Mouse (Mus musculus) cerebellum, adult 2 months (tissue): ENCODE measurements around the gene Ftsj1. TPM values are rescaled to one million over a fixed set of nuclear protein-coding genes. Genes with fewer than 3 reads are reported as not detected.

ENCODE experiments used
- DNase-seq, 2 experiments: peaks; one replicate each; pipeline ENCODE4 v3.0.0; 2021
- H3K27ac ChIP-seq: fragments of 200-500 bp; 2 replicates; pipeline ENCODE4 v1.5.1; 2012; ENCODE audit warnings: low read length, control low read depth, inconsistent platforms; ENCODE audit not compliant: insufficient read depth
- H3K27me3 ChIP-seq: fragments of 200-500 bp; 2 replicates; pipeline ENCODE4 v1.6.1; 2012; ENCODE audit warnings: inconsistent platforms, mild to moderate bottlenecking, low read length, moderate library complexity; ENCODE audit not compliant: control insufficient read depth, insufficient read depth
- H3K4me1 ChIP-seq: fragments of 200-500 bp; 2 replicates; pipeline ENCODE4 v1.6.1; 2011; ENCODE audit warnings: low read length; ENCODE audit not compliant: control insufficient read depth, insufficient read depth
- H3K4me3 ChIP-seq: fragments of 200-500 bp; replicated peaks from 2 replicates; pipeline ENCODE3; 2011; ENCODE audit warnings: mild to moderate bottlenecking, low read depth, low read length, control low read depth; ENCODE audit not compliant: insufficient read depth
- CTCF ChIP-seq: fragments of 200-500 bp; IDR thresholded peaks from 2 replicates; pipeline ENCODE4 v1.5.1; 2011; ENCODE audit warnings: low read depth, mild to moderate bottlenecking, control low read depth, low read length, moderate library complexity, borderline replicate concordance; ENCODE audit not compliant: insufficient read depth
- POLR2A ChIP-seq: fragments of 200-500 bp; IDR thresholded peaks from 2 replicates; pipeline ENCODE4 v1.6.1; 2011; ENCODE audit warnings: low read length, control low read depth, borderline replicate concordance; ENCODE audit not compliant: insufficient read depth
- WGBS: fragments of 180-500 bp; shearing (Covaris S2); methylation state at CpG from one replicate; pipeline ENCODE4 v1.1.7; 2018; 5-methylcytosine and 5-hydroxymethylcytosine counted together
- polyA plus RNA-seq: library from polyadenylated mRNA; depleted of rRNA; stranded (reverse); fragments of >200 nt; gene quantifications from 2 replicates; pipeline ENCODE4 v1.2.3, GENCODE M21; 2012

Ftsj1 gene
- polyA plus RNA-seq, 1 experiment = 45.9 TPM

DNA sequence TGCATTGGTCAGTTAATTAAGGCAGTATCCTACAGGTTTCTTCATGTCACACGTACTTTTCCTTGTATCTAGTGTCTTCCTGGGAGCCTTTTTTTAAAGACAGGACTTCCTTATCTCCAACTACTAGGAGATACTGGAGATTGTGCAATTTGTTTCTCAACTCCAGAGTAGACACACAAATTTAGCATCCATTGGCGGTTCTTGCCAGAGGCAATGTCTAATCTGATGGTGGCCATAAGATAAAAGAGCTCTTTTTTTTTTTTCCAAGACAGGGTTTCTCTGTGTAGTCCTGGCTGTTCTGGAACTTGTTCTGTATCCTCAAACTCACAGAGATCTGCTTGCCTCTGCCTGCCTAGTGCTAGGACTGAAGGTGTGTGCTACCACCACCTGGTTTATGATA lies 42.5 kb downstream of the Ftsj1 start:
- TF ChIP-seq CTCF = no peak
- no peak for TF ChIP-seq POLR2A
- Histone ChIP-seq H3K27me3 (no peaks in the 10 kb centered on the region), H3K4me1 (peaks cover 3% of the 10 kb centered on the region; the same call in 1 of the 2 replicates), H3K4me3 (no peak overlapping the region), H3K27ac (no peak overlapping the region)
- 83% methylated on average over 2 of the region's 2 CpGs for WGBS
- DNase-seq = no peak

DNA sequence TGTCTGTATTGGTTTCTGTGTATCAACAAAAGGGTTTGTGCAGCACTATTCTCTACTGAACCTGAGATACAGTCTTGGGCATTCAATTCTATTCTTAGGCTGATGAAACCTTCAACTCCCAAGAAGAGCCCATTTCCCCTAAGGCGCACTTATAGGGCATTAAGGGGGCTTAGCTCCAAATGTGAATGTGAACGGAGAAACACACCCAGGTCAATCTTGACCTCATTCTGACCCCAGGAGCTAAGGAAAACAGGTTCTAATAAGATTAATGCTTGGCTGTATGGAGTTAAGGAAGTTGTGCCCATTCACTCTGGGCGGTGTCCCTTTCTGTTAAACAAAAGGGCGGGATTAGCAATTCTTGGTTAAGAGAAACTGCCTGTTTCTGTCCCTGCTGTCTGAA lies 45.0 kb downstream of the Ftsj1 start:
- H3K27ac ChIP-seq = no peak overlapping the region
- peaks cover 24% of the 10 kb centered on the region for H3K4me1 ChIP-seq
- no peaks in the 10 kb centered on the region for H3K27me3 ChIP-seq
- no peak for DNase-seq
- TF ChIP-seq POLR2A = no peak
- TF ChIP-seq CTCF = no peak
- WGBS = 60% methylated on average over 4 of the region's 4 CpGs
- H3K4me3 ChIP-seq = no peak overlapping the region

DNA sequence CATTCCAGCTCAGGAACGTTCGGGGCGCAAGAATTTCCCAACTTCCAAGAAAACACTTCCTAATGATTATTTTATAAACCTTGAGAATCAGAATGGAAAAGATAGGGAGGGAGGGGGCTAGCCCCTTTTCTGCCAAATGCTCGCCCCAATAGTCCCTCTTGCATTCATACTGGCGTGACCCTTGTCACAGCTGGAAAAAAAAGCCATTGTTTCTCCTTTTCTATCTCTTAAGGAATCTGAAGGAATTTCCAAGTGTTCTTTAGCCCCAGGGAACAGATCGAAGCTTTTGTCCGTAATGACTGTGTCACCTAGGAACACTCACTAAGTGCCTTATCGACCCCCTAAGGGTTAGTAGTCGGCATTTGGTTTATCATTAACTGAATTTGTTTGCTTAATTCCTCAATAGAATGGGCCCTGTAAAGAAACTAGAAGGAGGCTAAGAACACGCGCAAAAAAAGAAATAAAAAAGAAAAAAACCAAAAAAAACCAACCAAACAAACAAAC lies 45.5 kb downstream of the Ftsj1 start:
- H3K4me1 ChIP-seq = peaks cover 24% of the 10 kb centered on the region
- H3K27me3 ChIP-seq = no peaks in the 10 kb centered on the region
- peak overlapping the region; percentile 66 for H3K4me3 ChIP-seq
- TF ChIP-seq POLR2A = no peak
- no peak for TF ChIP-seq CTCF
- peak overlapping the region; percentile 70; the same call in 1 of the 2 replicates for H3K27ac ChIP-seq
- DNase-seq = no peak
- 10% methylated on average over 11 of the region's 11 CpGs for WGBS

DNA sequence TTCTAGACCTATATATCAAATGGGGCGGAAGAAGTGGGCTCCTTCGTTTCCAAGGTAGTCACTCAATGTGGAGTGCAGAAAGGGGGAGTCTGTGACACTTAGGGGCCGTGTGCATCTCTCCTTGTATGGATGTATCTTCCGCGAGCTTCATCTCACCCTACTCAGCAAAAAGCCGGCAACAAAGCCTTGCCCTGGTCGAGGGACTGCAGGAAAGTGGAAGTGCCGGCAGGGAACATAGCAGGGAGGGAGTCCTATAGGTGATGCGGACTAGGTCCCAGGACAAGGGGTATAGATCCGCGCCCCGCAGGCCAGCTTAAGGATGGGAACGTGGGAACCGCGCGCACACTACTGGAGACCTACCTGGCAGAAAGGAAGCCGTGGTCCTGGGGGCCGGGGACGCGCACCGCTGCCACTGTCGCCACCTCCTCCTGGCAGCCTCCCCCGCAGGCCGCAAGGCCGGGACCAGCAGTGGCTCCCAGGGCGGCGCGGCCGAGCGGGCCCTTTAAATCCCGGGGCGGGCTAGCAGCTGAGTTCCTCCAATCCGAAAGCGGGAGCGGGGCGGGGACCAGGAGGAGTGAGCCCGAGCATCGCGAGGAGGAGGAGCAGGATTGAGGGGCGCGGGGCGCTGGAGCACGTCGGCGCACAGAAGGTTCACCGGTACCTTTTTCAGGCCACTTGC lies 46.1 kb downstream of the Ftsj1 start, which contains the start of gene Porcn:
TSS of gene Porcn (minus strand) at position 511 of the 679 bp plus-strand sequence.
- H3K27ac ChIP-seq = peak within 1 kb of the TSS; percentile 97
- DNase-seq = peak; percentile 91 to 95
- H3K4me3 ChIP-seq = peak within 1 kb of the TSS; percentile 70
- TF ChIP-seq CTCF = no peak
- TF ChIP-seq POLR2A = peak; percentile 69; the same call in 1 of the 2 replicates
- WGBS = 9% methylated on average over 38 of the region's 46 CpGs
- no peaks in the 10 kb centered on the region for H3K27me3 ChIP-seq
- H3K4me1 ChIP-seq = peaks cover 30% of the 10 kb centered on the region

DNA sequence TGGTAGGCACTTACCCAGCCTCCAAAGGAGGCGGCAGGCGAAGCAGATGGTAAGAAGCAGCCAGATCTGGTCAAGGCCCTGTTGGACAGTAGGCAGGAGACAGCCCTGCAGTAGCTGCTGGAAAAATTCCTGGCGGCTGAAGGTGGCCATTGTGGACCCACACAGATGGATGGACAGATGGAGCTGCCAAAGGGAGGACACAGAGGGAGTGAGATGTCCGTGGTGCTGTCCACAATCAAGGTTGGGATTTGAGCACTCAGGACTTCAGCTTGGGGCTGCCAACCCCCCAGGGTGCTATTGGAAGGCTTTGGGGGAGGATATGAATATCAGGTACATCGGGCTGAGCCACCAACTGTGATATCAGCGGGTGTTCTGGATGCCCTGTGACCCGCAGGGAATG lies 46.7 kb downstream of the Ftsj1 start:
- peak overlapping the region; percentile 70 for H3K4me3 ChIP-seq
- no peaks in the 10 kb centered on the region for H3K27me3 ChIP-seq
- H3K4me1 ChIP-seq = peaks cover 31% of the 10 kb centered on the region
- DNase-seq = peak; percentile 90 to 97
- TF ChIP-seq CTCF (no peak), POLR2A (no peak)
- WGBS = 9% methylated on average over 7 of the region's 7 CpGs
- peak overlapping the region; percentile 97 for H3K27ac ChIP-seq

DNA sequence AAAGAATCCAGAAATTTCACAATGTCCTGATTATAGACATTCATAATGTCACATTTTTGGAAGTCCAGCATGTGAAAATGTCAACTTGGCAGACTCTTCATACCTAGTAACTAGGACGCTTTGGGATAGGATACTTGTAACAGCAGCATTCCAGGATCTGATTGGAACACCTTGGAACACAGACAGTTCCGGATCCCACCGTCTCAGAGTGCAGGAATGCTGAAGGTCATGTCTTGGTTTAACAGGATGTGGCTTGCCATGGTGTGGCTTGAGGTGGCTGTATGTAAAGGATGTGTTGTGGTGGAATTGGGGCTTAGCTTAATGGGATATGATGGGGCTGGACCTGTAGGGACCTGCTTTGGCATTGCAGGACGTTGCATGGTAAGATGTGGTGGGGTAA lies 47.1 kb downstream of the Ftsj1 start:
- Histone ChIP-seq H3K27me3 (no peaks in the 10 kb centered on the region), H3K4me1 (peaks cover 34% of the 10 kb centered on the region), H3K4me3 (peak overlapping the region; percentile 59), H3K27ac (peak overlapping the region; percentile 97)
- WGBS = 14% methylated on average over 4 of the region's 4 CpGs
- DNase-seq = no peak
- TF ChIP-seq POLR2A = no peak

DNA sequence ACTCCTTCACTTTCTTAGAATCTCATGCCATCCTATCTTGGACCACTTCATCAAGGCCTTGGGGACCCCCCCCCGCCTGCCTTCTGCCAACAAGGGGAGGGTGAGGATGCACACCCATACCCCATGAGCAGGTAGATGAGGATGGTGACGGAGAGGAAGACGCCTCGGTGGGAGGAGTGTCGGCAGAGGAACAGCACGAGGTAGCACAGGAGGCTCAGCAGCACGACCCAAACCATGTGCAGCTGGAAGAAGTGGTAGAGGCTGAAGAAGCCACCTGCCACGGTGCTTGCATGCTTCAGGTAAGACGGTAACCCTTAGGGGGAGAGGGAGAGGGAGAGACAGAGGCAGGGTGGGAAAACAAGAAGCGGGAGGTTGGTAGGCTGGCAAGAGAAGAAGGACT lies 48.1 kb downstream of the Ftsj1 start:
- peak overlapping the region; percentile 43 for H3K4me3 ChIP-seq
- DNase-seq = peak in 1 of 2 experiments; percentile 32
- 30% methylated on average over 10 of the region's 10 CpGs for WGBS
- TF ChIP-seq CTCF (no peak), POLR2A (no peak)
- H3K27ac ChIP-seq = peak overlapping the region; percentile 97
- no peaks in the 10 kb centered on the region for H3K27me3 ChIP-seq
- peaks cover 39% of the 10 kb centered on the region for H3K4me1 ChIP-seq

DNA sequence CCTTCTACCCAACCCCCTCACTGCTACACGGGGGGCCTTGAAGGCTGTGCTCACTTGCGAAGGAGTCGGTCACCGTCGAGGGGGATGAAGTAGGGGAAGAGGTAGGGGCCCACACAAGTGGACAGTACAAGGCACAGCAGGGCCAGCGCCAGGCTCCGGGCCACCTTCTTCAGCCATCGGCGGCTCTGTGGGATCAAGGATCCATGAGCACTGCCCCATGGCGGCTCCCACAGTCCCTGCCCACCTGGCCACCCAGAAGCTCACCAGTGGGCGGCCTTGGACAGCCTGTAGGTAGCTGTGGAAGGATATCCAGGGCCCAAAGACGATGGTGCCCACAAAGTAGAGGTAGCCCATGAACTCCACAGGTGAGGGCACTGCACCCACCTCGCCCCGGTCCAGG lies 49.1 kb downstream of the Ftsj1 start:
- Histone ChIP-seq H3K27ac (peak overlapping the region; percentile 97), H3K27me3 (no peaks in the 10 kb centered on the region), H3K4me1 (peaks cover 41% of the 10 kb centered on the region), H3K4me3 (peak overlapping the region; percentile 42)
- 36% methylated on average over 14 of the region's 14 CpGs for WGBS
- DNase-seq = peak in 1 of 2 experiments; percentile 44
- TF ChIP-seq POLR2A = no peak
- no peak for TF ChIP-seq CTCF
